Mouse (Mus musculus): ENCODE measurements around the gene Dcst1.

- TF ChIP-seq CTCF (IDR thresholded peaks at IDR 0.05; ENCODE audit: control insufficient read depth, insufficient read depth, insufficient replicate concordance, low read depth, low read length), result no peak
- TF ChIP-seq POLR2A (IDR thresholded peaks at IDR 0.05; ENCODE audit: control insufficient read depth, low read depth, low read length), result no peak
These were observed 60.6 kb downstream of the Dcst1 start for GRCm38 (mm10) chr3:89304440-89304839.
